Mouse (Mus musculus) kidney, adult 8-10 months (tissue): ENCODE data around the gene Vmn1r46.
"Not testable (repeated sequence)": the region's sequence is repeated elsewhere in the genome, so short reads cannot be mapped to it uniquely, and the experiment has no call there.

Experiments
- DNase-seq, 2 experiments: peaks; one replicate each; pipeline ENCODE4 v3.0.0; 2022

Vmn1r46 gene

GRCm38 (mm10) chr6:89969013-89969412, at the start of gene Vmn1r46:
Gene Vmn1r46 (plus strand): TSS chr6:89969313.
- DNase-seq = no peak

GRCm38 (mm10) chr6:89940498-89940897, 28.6 kb upstream of the Vmn1r46 start, which contains the start of gene Vmn1r45:
Gene Vmn1r45 (minus strand): TSS chr6:89940598.
- DNase-seq = not testable (repeated sequence)

GRCm38 (mm10) chr6:89940926-89941325, 28.2 kb upstream of the Vmn1r46 start:
- DNase-seq = no peak

- DNase-seq = no peak
Measured at GRCm38 (mm10) chr6:89953556-89953955, 15.6 kb upstream of the Vmn1r46 start.

GRCm38 (mm10) chr6:89966341-89966740, 2.8 kb upstream of the Vmn1r46 start:
- no peak for DNase-seq

DNA sequence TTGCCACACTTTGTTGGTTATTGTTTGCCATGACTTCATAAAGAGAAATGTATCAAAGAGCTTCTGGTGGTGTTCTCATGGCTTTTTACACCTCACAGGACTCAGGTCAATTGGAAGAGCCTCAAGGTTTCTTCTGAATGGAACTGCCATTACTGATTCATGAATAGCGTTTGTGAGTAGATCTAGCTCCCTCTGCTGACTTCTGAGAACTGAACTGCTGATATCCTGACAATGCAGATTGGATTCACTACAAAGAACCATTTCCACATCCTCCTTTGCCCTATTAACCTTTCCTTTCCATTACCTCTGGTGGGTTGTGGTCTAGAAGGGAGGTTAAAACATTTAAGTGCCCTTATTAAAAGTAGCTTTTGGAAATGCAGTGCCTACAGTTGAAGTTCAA, 16.9 kb downstream of the Vmn1r46 start:
- peak; percentile 3 to 7 for DNase-seq

DNA sequence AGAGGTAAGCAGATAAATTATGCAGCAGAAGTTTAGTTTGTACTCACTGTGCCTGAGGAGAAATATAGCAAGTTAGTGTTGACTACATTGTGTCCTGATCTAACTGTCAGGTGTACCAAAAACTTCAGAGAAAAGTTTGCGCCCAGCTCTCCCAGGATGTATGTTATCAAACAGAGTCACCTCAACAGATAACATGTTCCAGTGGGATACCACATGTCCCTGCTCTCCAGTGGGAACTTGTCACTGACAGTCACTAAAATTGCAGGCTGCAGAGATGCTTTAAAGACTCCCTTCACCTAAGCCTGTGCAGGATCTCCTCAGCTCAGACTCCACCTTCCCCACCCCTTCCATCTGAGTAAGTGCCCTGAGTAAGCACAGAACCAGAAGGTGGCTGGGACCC, 46.7 kb downstream of the Vmn1r46 start, which contains the start of gene Vmn1r47:
Vmn1r47 (plus strand) TSS at position 301 of the 400 bp plus-strand sequence.
- not testable (repeated sequence) for DNase-seq
